Mouse (Mus musculus) thymus, postnatal 0 days (tissue): ENCODE data around the gene Map6. TPM values are rescaled to one million over a fixed set of nuclear protein-coding genes. Genes with fewer than 3 reads are reported as not detected.

Source experiments
- DNase-seq: peaks from one replicate; pipeline ENCODE4 v3.0.0-alpha.2; 2015; ENCODE audit warnings: low spot score
- polyA plus RNA-seq: library from polyadenylated mRNA; unstranded; fragments of >200 nt; fragmentation: Nextera tagmentation; extraction: Ambion mirVana; gene quantifications from 2 replicates; pipeline ENCODE4 v1.2.1, GENCODE M21; 2015

Gene Map6
- polyA plus RNA-seq, 1 experiment from 2014 or later, result 0.35 TPM

DNA sequence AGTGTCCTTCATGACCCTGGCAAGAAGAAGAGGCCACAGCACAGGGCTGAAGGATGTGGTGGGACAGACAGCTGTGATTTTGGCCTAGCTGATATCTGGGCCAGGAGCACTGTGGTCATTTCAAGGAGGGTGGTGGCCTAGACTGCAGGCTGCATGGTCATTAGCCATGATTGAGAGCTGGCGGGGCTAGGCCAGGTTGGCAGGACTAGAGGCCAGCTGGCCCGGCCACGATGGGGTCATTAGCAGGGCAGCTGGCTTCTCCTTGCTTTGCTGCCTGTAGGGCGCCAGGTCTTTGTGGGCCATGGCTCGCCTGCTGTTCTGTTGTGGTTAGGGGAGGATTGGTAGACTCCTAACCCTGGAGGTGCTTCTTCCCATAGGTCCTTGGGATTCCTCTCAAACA lies 118.8 kb downstream of the Map6 start:
- no peak for DNase-seq

Other genes with a start within 250 kb of the Map6 start
- gene Uvrag, start 126.3 kb upstream of the Map6 start, polyA plus RNA-seq, result 25.8 and 30.9 TPM in 2 replicates
- 6.6 and 7.2 TPM in 2 replicates for gene Dgat2, start 84.7 kb upstream of the Map6 start, polyA plus RNA-seq
- 0.25 and 0.51 TPM in 2 replicates for gene Mogat2, start 28.8 kb upstream of the Map6 start, polyA plus RNA-seq
- gene Serpinh1, start 85.8 kb downstream of the Map6 start, polyA plus RNA-seq, result 73.2 and 96.8 TPM in 2 replicates
- 2.9 and 3.1 TPM in 2 replicates for gene Gdpd5, start 114.0 kb downstream of the Map6 start, polyA plus RNA-seq
- gene Klhl35, start 198.6 kb downstream of the Map6 start, polyA plus RNA-seq, result 0.90 and 1.1 TPM in 2 replicates
- gene Rps3, start 216.3 kb downstream of the Map6 start, polyA plus RNA-seq, result 1,054 and 1,103 TPM in 2 replicates